Mouse (Mus musculus) spleen, postnatal 36 days (tissue): ENCODE results near the gene Slc26a8.

Experiments used
- DNase-seq, 2 experiments: peaks; one replicate each; pipeline ENCODE4 v3.0.0; 2022; ENCODE audit warnings: low spot score in 2 of 2, mixed read lengths in 1 of 2

Slc26a8 gene

DNA sequence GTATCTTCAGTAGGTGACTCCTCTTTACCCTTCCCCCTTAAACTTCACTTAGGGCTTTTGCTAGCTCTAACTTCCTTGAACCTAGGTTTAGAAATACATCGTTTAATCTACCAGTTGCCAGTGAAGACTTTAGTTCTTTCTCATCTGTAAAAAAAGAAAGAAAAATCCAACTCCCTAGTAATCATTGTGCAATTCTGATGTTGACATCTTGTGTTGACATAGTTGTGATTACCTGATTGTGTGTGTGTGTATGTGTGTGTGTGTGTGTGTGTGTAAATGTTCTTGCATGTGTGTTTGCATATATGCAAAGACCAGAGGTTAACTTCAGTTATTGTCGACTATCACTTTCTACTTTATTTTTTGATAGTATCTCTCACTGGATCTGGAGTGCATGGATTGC lies 8.6 kb upstream of the Slc26a8 start:
- DNase-seq, result no peak

DNA sequence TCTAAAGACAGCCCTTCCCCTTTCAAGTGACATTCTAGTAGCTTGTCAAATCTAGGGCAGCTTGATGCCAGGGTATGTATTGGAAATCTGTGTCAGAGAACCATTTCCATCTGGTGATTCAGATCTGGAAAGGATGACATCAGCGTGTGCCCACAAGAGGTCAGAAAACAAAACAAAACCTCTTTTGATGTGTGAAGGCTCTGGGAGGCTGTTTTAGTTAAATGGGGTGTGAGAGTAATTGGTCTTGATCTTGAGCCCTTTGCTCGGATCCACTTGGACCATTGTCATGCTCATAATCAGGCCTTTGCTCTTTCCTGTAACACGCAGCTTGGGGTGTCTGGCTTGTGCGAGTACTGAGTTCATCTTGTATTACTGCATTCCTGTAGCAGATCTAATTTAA lies 8.2 kb upstream of the Slc26a8 start:
- no peak for DNase-seq

DNA sequence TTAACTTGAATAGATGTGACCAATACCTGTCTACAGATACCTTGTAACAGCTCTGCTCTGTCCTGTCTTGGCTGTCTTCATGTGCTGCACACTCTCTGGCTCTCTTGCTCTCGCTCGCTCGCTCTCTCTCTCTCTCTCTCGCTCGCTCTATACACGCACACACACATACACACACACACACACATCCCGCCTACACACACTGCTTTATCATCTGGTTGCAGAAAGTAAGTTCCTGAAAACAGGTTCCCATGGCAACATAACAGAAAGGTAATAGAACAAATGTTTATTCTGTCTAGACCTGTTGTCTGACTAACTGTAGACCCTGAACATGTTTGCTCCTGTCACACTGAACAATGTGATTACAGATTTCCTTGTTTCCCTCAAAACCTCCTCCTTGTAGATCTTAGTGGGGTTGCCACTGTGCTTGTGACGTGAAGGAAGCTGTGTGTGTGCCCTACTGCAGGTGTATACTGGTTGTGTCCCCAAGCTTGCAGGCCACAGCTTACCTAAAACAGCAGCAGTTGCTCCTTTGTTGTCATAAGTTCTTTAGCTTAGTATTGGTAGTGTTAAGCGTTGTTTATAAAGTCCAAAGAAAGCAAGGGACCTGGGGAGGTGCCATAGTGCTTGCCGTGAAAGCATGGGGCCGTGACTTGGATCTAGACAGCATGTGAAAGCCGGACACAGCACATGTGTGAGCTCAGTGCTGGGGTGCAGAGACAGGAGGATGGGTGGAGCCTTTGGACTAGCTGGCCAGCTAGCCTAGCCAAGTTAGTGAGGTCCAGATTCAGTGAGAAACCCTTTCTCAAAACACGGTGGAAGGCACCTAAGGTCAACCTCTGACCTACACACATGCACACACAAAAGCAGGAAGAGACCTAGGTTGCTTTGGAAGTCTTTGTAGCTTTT lies 7.5 kb upstream of the Slc26a8 start:
- DNase-seq, result peak; percentile 58 to 64

DNA sequence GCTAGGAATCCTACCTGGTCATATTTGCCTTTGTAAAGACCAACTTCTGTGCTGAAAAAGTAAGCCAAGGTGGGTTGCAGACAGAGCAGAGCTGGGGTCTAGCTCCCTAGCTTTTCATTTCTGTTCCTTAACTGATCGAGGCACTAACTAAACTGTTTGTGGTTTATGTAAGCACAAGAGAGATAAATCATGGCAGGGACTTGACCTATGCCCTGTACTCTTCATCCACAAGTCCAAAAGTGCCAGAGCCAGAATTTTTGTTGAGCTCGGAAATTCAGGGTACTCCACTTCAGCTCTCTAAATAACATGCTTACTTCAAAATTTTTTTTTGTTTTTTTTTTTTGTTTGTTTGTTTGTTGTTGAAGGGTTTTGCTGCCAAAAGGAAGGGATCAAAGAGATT lies 6.6 kb upstream of the Slc26a8 start:
- no peak for DNase-seq

DNA sequence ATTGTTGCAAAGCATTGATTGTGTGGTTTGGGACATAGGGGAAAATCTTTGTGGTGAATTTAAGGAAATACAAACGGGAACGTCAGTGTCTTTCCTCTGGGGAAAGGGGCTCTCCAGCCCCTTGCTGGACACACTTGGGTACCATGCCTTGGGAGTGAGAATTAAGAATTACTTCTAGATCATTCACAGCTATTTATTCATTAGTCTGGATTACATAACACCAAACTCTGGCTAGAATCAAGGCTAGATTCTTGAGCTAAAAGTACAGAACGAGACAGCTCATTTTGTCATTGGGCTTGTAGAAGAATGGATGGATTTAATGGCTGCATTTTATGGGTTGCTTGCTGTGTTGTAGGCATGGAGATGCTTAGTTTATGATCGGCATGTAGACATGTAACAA lies 4.8 kb upstream of the Slc26a8 start:
- DNase-seq, result no peak

DNA sequence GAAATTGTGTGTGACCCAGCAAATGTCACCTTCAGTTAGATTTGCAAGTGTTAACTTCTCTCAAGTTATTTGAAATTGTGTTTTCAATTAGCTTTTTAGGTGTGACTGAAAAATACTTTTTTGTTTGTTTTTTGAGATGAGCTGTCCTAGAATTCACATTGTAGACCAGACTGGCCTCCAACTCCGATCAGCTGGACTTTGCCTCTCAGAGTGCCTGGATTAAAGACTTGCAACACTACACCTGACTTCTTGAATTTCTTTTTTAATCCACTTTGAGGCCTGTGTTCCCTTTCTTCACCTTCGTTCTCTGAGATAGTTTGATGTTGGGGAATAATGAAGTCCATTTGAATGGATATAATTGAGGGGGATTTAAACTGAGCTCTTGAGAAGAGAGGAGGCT lies 4.0 kb upstream of the Slc26a8 start:
- DNase-seq, result no peak

DNA sequence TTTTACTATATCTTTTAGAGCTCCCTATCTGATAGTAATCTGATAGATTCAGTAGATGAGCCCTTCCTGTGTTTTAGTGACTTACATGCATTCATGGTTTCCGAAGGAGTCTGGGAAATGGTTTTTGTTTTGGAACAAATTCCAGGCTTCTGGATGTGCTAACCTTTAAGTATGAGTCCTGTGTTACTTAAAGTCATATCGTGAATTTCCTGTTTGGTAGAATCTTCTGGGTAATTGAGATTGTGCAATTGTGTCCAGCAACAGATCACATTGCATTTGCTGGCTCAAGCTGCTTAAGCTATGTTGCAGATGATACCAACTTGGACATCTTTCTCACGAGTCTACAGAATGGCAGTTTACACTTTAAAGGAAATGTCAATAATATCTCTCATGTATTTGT lies 3.1 kb upstream of the Slc26a8 start:
- DNase-seq, result no peak

DNA sequence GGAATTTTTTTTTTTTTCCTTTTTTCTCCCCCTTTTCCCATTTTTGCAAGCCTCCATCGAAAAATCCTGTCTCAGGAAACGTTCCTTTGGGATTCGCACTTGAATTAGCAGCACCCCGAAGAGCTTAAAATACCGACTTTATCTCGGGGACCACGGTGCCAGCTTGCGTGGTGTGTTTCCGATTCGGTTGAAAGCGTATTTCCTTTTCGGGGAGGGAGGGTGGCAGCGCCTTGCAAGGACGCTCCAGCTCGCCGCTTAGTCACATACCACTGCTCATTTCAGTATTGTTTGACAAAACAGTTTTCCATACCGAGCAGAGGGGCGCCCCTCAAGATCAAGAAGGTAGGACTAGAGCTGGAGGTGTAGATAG lies 2.3 kb upstream of the Slc26a8 start:
- DNase-seq, result peak; percentile 70 to 71

DNA sequence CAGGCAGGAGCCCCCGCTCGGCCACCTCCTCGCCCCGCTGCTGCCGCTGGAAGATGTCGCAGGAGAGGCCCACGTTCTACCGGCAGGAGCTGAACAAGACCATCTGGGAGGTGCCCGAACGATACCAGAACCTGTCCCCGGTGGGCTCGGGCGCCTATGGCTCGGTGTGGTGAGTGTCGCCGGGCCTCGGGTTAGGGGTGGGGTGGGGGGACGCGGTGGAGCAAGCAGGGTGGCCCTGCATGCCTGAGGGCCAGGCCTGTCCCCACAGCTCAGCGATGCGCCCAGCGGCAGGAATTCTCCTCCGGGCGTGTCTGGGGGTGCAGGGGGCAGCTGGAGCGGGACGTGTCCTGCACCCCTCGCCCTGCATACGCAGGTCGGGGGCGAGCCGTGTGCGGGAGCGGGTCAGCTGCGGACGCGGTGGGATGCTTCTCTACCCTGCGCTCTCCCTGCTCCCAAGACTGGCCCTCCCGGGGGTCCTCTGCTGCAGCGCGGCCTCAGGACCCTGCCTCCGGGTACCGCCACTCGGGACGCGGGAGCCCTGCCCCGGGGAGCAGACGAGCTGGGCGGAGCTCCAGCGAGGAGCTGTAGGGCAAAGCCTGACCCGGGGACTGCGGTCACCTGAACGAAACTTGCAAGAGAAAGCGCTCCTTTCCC lies 1.8 kb upstream of the Slc26a8 start:
- peak; percentile 54 to 55 for DNase-seq

DNA sequence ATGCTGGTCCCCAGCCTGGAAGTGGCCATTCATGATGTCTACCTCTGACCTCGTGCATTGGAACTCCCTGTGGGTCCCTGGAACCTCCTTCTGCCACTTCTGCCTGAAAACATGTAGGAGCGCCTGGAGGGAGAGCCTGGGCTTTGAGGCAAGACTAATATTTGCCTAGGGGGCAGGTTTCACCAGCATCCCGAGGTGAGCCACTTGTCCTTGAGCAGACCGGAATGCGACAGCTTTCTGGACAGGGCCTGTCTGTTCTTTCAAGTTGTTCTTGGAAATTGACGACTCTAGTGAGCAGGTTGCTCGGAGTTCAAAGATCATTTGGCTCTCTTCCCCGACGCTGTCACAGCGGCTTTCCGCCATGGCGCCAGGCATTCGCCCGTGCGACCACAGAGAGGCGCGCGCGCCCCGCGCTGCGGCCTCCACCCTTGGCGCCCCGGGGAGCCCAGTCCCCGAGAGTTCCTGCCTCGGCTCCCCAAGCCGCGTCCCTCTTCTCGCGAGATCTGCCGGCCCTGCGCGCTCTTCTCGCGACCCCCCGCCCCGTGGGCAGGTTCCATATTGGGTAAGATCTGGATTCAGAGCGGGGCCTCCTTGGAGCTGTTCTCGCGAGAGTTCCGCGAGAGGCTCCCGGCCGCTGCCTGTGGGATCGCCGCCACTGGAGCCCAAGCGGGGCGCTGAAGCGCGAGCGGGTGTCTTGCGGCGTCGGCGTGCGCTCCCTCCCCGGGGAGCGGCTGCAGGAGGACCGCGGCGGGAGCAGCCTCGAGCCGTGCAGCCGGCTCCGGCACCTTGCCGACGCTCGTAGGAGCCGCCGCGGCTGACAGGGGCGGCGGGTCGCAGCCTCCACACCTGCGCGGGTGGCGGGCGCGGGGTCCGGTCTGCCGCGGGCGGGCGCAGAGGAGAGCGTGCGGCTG lies 998 bp upstream of the Slc26a8 start, which contains the start of gene Mapk14:
Mapk14 (plus strand) TSS at position 554 of the 911 bp plus-strand sequence.
- peak; percentile 100 for DNase-seq

DNA sequence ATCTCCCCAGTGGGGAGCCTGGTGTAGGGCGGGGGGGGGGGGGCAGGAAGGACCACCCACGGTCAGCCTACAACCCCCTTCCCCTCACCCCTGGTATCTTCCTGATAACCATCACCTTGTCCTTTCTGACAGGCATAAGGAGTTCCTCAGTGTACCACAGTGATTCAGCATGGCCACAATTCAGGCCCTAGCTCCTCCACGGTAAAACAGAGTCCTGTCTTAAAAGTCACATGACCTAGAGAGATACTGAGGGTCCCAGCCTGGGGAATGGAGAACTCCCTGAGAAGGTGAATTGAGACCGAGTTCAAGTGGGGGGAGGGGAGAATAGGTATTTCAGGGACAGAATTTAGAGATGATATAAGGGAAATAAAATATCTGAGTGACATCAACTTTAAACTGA lies 2.7 kb downstream of the Slc26a8 start:
- DNase-seq, result no peak

DNA sequence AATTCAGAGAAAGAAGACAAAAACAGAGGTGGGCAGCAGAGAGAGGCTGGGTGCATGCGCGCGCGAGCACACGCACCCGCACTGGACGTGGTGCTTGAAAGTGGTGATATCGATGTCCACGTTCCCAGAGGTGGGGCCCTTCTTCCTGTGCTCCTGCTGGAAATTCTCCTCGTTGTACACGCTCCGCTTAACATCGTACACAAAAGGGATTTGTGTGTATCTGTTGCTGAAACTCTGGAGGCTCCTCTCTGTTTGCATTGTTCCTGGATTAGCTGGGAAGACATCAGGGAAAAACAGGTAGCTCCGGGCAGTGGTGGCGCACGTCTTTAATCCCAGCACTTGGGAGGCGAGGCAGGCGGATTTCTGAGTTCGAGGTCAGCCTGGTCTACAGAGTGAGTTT lies 5.4 kb downstream of the Slc26a8 start:
- DNase-seq, result no peak

DNA sequence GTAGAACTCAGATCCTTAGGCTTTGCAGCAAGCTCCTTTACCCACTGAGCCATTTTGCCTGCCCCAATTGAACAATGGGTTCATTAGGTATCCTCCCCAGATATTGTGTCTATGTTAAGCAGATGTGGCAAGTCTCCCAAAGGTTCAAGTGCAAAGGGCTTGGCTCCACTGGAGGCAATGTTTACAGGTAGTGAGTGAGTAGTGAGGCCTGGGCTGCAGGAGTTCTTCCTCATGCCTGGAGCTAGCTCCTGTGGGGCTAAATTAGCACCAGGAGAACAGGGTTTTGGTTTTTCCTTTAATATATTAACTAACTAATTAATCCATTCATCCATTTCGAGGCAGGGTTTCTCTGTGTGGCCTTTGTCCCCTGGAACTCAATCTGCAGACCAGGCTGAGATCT lies 6.4 kb downstream of the Slc26a8 start:
- DNase-seq, result no peak

DNA sequence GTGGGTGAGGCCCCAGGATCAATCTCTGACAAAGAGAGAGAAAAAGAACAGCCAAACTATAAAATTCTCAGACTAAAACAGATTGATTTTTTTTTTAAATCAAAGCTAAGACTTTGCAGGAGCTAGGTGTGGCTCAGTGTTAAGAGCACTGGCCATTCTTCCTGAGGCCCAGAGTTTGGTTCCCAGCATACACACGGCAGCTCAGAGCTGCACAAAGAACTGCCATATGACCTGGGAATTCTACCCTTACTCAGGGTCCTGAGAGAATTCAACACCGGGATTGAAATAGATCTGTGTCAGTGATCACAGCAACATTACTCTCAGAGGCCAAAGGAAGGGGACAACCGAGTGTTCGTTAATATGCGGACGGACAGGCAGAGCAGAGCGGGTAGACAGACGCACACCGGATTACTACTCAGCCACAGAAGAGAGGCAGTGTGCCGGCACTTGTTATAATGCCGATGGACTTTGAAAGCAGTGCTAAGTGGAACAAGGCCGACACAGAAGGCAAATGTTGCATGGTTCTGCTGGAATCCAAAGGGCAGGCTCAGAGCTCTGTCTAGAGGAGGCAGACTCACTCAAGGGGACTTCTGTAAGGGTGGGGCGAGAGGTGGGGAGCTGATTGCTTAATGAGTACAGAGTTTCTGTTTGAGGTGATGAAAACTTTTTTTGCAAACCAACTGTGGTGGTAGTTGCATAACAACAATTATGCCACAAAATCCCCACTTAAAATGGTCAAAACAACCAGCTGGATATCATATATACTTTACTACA lies 7.5 kb downstream of the Slc26a8 start:
- no peak for DNase-seq

DNA sequence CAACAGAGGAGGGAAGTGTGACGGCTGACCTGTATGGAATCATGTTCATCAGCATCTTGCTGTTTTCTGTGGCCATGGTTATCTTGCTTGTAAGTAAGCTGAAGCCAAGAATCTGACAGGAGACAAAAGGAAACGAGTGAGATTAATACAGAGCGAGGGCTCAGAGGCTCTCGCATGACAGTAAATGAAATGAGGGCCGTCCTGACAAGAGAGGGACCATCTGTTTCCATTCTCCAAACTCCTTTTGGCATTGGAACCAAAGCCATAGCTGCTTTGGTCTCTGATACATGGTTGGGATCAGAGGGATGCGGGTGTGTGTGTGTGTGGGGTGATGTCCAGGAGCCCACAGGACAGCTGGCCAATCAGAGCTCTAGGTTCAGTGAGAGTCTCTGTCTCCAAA lies 30.5 kb downstream of the Slc26a8 start:
- no peak for DNase-seq

DNA sequence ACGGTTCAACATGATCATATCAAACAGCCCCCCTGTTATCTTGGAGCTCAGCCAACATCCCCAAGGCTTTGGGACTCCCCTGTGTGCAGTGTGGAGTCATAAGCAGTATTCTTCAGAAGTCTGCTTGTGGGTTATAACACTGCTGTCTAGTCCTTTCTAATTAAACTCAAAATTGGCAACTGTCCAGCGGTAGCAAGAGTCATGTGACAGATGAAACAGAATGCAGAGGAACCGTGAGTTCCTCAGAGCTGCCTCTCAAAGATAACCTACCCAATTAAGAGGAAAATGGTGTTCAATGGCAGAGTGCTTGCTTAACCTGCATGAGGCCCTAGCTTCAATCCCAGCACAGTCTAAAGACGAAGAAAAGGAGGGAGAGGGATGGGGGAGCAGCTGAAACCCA lies 32.1 kb downstream of the Slc26a8 start:
- no peak for DNase-seq

DNA sequence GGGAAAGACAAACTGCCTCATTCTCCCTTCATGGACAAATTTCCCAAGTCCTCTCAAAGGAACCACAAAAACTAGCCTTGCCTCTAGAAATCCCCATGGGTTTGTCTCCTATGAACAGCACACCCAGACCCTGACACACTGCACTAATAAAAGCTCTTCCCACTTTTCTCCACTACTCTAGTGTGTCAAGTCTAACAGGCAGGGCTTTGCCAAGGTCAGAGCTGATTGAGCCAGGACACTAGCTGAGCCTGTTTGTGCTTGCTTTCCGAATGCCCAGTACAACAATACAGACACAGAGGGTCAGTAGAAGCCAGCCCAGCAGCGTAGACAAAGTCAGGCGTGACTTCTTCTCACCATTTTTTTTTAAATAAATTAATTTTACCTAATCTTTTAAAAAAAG lies 39.8 kb downstream of the Slc26a8 start:
- DNase-seq, result no peak

DNA sequence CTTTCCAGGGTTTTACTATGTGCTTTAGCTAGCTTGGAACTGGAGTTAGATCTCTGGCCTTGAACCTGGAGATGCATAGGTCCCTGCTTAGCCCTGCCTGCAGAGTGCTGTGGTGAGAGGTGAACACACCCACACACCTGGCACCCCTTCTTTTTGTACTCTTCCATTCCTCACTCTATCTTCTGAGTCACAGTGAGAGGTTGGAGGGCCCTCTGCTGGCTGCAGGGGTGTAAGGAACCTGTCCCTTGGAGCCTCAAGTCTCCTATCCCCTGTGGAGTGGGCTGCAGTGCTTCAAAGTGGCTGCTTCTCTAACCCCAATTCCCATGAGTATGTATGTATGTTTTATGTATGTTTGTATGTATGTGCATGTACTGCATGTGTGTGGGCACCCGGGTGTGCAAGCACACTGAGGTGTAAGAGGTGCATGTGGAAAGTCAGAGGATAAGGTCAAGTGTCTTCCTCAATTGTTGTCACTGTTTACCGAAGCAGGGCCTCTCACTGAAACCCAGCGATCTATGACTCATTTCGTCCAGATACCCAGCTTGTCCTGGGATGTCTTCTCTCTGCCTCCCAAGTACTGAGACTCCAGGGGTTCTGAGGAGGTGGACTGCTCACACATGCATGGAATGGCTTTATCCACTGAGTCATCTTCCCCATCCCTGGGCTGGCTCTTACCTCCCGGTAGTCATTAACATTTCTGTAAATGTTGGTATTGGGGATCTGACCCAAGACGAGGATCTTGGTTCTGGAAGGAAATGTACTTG lies 41.2 kb downstream of the Slc26a8 start:
- peak; percentile 9 to 22 for DNase-seq

DNA sequence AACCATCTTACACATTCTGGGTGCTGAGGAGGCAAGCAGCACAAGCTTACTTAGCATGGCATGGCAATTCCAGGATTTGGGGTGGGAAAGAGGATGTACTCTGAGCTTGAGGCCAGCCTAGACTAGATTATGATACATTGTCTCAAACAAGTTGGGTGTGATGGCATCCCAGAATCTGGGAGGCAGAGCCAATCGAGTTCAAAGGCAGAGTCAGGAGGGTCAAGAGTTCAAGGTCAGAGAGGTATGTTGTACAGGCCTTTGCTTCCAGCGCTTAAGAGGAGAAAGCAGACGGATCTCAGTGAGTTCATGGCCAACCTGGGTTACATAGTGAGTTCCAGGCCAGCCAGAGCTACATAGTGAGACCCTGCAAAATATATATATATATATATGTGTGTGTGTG lies 43.8 kb downstream of the Slc26a8 start:
- no peak for DNase-seq

DNA sequence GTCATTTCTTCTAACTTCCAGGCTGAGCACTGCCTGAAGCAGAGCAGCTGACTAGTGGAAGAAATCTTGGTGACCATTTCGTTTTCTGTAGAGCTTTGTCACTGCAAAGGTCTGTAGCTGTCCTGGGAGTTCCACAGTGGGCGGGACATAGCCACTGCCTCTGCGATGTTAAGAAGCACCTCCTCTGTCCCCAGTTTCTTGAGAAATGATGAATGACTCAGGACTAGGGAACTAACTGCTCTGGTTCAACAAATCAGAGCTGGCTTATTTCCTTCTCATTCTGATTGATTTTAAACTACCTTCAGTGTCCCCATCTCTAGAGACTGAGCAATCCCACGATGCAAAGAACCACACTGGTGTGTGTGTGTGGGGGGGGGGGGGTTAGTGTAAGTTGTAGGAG lies 45.9 kb downstream of the Slc26a8 start:
- no peak for DNase-seq

DNA sequence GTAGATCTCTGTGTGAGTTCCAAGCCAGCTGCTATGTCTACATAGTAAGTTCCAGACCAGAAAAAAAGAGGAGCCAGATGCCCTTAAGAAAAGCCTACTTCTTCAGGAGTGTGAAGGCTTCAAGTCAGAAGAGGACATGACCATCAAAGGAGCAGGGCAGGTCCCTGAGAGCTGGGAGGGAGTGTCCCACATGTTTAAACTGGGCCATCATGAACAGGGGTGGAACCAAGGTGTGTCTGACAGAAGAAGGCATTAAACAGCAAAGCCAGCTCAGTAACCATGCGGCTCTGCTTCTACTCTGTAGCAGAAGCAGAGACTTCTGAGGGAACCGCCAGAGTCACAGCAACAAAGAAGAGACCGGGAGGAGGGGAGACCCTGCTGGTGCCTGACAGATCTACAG lies 46.3 kb downstream of the Slc26a8 start:
- DNase-seq, result no peak
